Mouse (Mus musculus) bone marrow, adult 2 months (tissue): ENCODE data around the gene Gid8.
"Not testable (repeated sequence)": the region's sequence is repeated elsewhere in the genome, so short reads cannot be mapped to it uniquely, and the experiment has no call there.

Source experiments
- CTCF ChIP-seq: fragments of 200-500 bp; IDR thresholded peaks from 2 replicates; pipeline ENCODE4 v1.5.1; 2011; ENCODE audit warnings: low read length, control low read depth; ENCODE audit not compliant: control insufficient read depth, insufficient read depth
- POLR2A ChIP-seq: fragments of 200-500 bp; IDR thresholded peaks from 2 replicates; pipeline ENCODE4 v1.6.1; 2011; ENCODE audit warnings: low read depth, mild to moderate bottlenecking, control low read depth, low read length, borderline replicate concordance; ENCODE audit not compliant: control insufficient read depth

DNA sequence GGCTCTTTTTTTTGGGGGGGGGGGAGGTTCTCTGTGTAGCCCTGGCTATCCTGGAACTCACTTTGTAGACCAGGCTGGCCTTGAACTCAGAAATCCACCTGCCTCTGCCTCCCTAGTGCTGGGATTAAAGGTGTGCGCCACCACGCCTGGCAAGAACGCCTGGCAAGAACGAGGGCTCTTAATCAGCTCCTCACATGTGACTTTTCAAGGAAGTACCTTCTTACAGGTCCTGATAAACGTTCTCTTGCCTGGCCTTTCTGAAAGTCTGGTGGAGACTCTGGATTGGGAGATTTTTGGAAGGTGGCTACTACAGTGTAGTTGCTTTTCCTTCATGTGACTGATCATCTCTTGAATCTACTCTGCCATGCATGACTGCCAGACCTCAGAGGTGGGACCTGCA is 12.8 kb downstream of the Gid8 start:
- TF ChIP-seq POLR2A, CTCF: not testable (repeated sequence)
